Mouse (Mus musculus) embryo, embryonic 10.5 days (tissue): ENCODE data around the gene Slc24a2.
A peak's percentile ranks its signal among the peaks of the same experiment; 100 is the strongest.

Source experiments
- DNase-seq: peaks from one replicate; pipeline ENCODE4 v3.0.0-alpha.2; 2015; ENCODE audit warnings: low spot score

Gene Slc24a2

DNA sequence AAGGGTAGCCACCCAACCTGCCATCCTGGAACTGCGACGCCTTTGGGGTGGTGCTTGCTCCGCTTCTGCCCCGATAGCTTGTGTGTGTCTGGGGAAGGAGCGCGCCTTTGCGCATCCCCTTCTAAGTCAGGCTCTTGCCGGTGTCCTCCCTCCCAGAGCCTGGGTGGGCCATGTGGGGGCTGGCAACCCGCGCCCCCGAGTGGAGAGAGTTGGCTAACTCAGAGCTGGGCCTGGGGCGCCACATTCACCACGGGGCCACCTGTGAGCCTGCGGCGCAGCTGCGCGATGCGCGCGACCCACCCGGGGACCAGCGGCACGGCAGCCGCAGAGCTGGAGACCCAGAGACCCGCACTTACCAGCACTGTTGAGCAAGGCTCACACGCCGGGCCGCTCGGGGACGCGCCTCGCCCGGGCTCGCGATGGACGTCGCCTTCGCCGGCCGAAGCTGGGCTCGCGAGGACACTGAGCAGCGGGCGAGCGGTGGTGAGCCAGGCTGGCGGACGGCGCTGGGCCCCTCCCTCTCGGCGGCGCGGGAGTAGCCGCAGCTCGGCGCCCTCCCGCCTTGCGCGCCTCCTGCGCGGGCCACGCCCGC lies at the start of gene Slc24a2:
TSS of gene Slc24a2 (minus strand) at position 518 of the 592 bp plus-strand sequence.
- peak; percentile 83 for DNase-seq

DNA sequence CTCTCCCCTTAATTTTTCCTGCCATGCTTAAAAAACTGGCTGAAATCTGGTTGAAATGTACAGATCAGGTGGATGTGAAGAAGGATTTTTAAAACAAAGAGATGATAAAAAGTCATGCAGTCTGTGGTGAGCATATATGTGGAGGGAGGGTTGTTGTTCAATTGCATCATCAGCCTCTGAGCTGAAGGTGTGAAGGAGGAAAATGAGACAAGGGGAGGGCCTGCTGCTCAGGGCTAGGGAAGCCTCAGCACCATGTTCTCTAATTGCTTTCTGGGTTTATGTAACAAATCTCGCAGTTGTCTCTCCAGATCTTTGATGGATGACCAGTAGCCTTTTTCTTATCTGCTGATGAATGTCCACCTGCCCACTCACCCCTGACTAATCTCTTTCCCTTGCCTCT lies 44.5 kb upstream of the Slc24a2 start:
- DNase-seq = no peak

DNA sequence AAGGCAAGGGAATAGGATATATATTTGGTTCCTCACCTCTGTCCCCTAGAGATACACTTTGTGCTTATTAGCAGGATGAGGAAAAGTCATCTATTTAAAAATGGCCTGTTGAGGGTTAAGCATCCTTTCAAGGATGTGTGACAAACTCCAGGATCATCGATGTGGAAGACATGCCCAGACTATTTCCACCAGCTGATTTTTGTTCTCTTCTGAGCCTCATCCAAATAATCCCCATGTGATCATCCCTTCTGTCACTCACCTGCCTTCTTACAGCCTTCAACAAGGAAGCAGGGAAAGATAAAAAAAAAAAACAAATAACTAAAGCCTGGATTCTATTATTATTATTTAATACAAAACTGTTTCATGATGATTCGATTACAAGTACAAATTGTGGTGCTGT lies 44.0 kb upstream of the Slc24a2 start:
- DNase-seq = no peak

DNA sequence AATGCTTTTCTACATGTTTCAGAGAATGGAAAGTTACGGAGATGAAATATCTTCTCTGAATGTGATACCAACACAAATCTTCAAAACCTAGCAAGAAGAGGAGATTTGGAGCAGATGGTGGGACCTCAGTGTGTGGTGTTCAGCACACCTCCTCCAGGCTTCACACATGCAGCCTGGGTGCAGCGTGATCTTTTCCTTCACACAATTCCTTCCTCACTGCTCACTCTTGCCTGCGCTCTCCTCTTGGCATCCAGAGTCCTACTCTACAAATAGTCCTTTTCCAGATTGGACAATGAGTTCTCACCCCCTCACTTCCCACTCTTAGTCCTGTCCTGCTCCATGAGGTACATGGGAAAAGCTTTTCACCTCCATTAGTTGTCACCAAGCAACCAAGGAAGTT lies 43.2 kb upstream of the Slc24a2 start:
- DNase-seq = no peak

DNA sequence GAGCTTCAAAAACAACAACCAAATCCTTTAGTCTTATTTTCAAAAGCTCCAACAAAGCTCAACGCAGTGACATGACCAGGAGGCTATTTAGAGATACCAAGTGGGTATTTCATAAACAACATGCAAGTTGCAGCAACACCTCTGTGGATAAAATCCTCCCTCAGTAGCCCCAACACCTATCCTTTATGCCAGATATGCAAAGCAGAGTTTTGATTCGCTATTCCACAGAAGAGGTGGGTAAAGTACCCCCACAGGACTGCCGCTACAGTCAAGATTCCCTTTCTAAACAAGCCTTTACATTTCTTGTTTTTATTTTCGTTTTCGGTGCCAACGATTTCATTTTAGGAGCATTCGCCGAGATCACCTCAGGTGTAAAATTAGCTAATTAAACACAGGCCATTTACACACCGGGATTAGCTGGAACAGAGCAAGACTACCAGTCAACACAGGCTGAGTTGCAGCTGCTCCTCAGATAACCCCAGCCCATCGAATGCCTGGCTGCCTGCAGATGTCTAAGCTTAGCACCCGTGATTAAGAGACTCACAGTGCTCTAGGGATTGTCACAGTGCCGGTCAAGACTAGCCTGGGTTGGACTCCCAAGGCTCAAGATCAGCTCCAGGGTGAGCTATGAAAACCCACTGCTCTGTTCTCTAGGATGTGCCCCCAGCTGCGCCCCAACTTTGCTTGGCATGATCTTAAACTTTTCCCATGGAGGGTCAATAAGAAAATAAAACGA lies 885 bp downstream of the Slc24a2 start:
- DNase-seq = peak; percentile 56

DNA sequence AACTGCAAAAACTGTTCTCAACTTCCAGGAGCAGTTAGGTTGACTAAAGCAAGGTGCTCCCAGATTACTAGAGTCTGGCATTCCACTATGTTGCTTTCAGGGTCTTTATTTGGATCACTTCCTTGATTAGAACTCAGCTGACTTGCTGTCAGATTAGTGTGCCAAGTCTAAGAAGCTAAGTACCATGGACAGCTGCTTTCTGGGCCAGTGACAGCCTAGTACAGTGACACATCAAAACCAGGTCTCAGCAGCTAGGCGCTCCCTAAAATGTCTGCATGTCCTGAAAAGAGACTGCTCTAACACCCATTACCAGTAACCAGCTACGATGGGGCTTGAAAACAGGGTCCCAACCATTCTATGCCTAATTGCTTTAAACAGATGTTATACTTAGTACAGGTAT lies 8.7 kb downstream of the Slc24a2 start:
- DNase-seq = peak; percentile 75

DNA sequence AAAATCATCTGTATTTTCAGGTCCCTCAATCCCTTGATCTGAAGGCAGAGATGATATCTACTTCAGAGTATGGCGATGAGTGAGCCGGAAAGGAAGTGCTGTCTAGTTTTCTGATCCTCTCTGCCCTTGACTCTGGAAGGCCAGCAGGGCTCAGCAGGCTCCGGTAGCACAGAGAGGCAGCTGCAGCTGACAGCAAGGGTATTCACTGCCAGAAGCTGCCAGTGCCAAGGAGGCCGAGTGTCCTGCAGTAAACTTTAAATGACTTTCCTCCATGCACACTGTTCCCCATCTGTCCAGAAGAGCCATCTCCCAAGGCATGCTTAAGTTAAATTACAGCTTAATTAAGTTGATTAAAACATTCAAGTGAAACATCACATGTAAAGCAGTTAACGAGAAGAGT lies 12.1 kb downstream of the Slc24a2 start:
- DNase-seq = no peak

DNA sequence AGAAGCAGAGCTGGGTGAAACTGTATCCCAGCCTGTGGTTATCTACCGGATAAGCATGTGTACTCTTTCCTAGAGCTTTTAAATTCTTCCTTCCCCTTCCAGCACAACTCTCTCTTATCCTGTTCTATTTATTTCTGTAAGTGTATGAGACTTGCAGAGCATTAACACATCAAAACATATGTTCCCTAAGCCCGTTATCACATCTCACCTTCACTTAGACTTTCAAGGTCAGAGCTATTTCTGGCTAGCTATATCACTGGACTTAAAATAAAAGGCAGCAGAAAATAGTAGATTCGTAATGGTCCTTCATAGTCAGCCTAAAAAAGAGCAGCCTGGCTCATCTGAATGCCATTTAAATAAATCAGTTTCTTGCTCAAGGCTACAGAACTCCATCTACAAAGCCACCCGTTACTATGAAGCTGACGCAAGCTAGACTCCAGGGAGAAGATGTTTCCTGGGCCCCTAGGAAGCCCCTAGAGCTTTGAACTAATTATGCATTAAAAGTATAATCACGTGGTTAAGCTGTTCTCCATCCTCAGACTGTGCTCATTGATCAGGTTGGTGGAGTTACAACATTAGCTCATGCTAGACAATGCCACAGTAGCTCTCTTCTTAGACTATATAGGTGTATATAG lies 18.8 kb downstream of the Slc24a2 start:
- DNase-seq = no peak

DNA sequence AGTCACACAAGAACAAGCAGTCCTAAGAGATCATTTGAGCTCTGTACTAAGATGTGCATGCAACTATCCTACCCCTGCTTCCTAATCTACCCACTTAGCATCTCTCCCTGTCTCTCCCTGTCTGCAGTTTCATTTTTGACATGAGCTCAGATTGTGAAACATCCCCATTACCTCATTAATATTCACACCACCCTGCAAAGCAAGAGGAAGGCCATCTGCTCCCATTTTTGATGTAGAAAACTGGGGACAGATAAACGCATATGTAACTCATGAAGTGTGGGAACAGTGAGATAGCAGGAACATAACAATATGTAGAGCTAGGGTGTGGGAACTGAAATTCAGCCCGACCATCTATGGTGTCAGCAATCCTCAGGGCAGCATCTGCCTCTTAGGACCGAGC lies 19.7 kb downstream of the Slc24a2 start:
- no peak for DNase-seq

DNA sequence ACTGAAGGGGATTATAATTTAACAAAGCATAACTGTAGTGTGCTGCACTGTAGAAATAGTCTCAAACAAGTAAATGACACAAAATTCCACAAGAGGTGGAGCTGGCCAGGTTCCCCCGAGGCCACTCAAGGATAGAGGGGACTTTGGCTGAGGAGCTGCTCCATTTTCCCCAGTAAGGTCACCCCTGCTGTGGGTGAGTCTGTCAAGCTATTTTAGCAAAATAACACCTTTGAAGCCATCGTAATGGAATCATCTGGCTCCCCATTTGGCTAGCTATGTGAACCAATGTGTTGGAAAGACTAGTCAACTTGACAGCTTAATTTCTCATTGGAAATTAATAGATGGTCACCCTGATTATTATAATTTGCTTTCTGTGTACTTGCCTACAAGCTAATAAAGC lies 28.2 kb downstream of the Slc24a2 start:
- DNase-seq = no peak

DNA sequence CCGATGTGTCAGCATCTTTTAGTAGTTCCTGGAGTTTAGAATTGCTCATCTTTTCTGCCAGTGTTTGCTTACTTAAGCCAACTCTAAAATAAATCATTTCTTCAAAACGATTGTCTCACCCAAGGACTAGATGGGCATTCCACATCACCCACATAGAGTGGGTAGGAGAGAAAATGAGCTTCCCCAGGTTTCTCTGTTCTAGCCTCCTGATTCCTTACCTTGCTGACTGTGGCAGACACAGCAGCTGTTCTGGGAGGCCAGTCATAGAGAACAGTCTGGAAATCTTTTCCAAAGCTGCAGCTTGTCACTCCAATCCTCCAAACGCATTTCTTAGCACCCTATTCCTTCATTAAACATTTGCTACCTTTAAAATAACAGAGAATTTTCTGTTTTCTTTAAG lies 29.0 kb downstream of the Slc24a2 start:
- DNase-seq = no peak

DNA sequence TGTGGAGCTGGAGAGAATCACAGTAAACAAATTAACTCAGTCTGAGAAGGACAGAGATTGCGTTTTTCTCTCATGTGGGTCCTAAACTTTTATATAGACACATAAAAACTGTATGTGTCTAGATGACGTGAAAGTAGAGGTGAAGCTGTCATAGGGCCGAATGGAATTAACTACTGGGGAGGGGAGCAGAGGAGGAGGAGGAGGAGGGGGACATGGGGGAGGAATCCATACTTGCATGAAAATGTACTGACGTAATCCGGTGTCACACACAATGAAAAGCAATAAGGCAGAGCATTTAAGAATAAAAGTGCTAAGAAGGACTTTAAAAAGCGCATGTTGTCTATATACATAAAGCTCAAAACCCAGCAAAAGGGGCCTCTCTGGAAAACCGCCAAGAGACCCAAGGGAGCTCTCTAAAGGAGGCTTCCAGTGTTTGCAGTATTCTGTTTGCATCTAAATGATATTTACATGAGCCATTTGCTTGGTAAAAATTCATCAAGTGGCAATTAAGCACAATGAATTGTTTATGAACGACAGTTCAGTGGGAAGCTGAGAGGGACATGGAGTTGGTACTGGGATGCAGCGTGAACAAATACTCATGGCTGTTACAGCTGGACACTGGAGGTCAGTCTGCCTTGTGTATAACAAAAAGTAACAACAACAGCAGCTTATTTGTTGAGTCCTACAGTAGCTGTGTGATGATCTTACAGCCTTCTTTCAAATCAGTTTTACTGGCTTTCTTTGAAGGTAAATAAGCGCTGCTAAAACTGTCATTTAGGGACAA lies 45.9 kb downstream of the Slc24a2 start:
- DNase-seq = no peak

DNA sequence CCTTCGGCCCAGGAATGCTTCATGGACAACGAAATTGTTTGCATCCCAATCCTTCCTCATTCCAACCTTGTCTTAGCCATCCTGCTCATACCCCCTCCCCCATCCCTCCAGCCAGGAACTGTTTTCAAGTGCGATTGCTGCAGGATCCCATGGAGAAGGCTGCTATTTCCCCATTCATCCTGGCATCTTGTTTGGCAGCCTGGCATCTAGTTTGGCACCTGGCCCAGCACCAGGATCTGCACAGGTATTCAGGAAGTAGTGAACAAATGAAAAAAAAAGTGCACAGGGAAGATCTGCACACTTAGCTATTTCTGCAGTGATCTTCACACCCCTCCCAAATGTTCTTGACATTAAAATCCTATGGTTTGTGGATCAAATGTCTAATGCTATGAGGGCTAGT lies 53.2 kb downstream of the Slc24a2 start:
- no peak for DNase-seq

DNA sequence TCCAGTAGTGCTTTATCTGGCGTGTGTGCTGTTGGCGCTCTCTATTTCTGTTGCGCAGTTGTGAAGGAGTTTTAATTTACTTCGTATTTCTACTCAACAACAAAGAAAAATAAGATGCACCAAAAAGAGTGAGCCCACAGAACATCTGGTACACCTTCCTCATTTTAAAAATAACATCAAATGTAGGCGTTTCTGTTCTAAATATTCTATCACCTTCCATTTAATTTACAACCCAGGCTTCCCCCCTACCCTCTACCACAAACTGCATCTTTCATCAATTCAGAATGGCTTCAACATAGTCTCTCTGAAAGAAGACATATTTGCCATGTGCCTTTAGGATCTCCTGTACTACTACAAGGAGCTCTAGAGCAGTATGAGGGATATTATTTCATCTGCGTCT lies 66.3 kb downstream of the Slc24a2 start:
- no peak for DNase-seq

DNA sequence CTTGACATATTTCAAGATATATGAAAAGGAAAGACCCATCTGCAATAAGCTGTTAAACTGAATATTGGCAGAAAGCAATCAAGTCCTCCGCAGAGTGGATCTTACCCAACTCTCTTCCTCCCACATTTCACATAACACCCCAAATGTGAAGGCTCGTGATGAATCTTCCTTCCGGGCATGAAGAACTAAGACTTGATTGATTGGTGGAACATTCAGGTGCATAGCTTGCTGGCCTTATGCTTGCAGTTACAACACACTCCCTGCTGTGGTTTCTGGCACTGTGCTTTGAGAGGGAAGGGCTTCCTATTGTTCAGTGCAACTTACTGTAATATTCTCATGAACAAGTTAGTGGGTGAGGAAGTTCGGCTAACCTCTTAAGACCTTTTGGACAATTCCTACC lies 72.2 kb downstream of the Slc24a2 start:
- DNase-seq = no peak

DNA sequence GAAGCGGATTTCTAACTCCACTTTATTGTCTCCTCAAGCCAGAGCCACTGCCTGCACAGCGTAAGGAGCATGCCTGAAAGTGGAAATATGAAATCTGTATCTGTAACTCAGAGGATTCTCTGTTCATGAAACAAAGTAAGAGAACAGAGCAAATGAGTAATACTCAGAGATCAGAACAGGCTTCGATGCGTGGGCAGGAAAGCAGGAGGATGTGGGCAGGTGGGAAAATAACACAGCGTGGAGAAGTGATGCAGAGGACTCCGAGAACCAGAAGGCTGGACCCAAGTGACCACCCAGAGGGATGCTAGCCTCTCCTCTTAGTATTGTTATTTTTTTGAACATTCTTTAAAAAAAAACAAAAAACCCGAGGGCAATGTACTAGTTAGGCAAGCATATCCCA lies 78.3 kb downstream of the Slc24a2 start:
- DNase-seq = no peak

DNA sequence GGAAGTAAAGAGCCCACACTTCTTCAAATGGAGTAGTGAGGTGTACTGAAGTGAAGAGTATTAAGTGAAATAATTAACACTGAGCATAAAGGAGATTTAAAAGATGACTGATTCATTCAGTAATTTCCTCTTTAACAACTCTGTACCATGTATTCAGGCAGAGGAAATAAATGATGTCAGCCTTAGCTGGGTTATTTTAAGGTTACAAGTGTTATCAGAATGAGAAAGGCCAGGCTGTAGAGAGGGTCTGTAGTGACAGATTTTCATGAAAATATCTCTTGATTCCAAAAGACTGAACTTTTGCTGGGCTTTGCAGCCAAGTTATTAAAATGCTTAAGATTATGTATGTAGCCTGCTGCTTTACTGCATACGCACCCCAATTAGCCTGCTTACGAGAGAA lies 80.7 kb downstream of the Slc24a2 start:
- DNase-seq = no peak

DNA sequence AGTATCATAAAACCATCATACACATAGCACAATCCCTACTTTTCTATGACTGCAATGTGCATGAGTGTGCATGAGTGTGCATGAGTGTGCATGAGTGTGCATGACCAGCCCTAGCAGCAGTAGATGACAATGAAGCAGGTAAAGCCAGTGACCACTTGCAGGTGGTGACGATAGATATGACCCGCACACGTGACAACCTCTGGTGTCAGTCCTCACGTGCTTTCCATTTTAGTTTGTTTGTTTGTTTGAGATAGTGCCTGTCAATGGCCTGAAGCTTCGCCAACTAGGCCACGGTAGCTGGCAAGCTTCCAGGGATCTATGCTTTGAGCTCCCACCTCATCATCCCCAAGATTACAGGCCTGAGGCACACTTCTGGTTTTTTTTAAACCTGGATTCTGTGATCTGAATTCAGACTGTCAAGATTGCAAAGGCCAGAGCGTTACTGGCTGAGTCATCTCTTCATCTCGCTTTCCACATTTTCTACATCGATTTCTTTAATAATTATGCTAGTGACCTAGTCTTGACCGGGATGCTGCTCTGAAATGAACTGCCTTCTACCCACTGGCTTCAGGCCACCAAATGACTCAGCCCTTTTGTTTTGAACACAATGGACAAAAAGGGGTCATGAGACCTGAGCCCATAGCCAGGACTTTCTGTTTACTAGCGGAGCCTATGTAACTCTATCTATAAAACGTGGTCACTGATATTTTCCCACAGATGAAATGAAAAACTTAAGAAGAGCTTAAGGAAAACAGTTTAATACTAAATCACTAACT lies 88.5 kb downstream of the Slc24a2 start:
- no peak for DNase-seq

DNA sequence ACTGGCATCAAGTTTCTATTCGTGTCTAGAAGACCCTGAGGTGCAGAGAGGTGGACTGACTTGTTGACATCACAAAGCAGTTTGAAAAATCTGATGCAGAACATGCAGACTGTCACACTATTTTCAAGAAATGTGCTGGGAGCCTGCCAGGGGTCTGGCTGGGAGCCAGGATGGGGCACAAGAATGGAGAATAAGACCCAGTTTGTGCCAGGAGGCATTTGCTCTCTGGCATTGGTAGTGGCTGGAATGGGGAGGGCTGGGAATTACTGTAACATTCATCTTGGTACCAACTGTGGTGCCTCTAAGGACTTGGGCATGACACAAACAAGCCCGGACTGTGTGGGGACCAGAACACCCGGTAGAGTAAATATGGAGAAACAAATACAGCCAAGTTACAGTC lies 89.4 kb downstream of the Slc24a2 start:
- DNase-seq = no peak

DNA sequence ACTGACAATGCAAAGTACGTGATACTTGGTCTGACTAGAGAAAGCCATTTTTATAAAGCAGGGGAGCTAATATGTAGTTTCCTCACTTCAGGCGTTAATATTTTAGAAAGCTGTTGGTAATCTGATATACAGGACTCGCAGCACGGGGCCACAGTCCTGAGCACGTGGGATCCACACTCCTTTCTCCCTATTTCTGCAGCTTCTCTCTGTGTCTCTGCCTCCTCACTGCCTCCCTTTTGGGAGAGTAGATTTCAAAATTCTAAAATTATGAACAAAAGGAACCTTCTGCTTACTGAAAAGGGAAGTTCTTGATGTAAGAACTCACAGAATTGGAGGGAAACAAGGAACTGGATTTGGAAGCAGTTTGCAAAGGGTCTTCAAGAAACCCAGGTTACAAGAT lies 97.8 kb downstream of the Slc24a2 start:
- DNase-seq = no peak

DNA sequence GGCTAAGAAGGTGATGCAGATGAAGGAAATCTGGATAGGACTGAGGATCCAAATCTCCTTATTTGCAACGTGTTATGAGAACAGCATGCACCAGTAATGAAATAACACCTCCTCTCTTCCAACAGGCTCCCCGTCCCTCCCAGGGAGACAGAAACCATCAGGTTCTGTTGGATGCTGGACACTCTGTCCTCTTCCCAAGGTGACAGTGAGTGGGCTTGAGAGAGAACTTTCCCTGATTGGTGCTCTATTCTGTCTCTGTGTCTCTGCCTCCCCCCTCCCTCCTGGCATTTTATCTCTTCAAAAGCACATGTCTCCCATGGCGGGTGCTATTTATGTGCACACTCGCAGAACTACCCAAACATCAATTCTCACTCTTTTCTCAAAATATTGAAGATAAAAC lies 103.5 kb downstream of the Slc24a2 start:
- no peak for DNase-seq

DNA sequence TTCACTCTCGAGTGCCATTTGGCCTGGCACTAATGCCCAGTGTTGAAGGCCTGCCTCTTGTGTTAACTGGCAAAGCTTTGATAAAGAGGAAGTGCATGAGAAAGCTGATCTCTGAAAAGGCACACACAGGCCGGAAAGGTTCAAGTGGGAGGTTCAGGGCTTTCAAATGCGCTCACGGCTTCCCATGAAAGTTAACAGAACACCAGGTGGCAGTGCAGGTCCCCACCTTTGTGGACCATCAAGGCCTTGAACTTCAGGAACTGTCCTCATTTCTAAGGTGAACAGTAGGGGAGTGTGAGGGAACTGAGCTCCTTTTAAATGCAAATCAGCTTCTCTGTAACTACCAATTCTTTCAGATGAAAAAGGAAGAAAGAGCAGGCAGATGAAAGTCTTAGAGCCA lies 110.5 kb downstream of the Slc24a2 start:
- DNase-seq = peak; percentile 15
